27 mouse cellular contexts compared by ENCODE assay signal in the genomic region with DNA sequence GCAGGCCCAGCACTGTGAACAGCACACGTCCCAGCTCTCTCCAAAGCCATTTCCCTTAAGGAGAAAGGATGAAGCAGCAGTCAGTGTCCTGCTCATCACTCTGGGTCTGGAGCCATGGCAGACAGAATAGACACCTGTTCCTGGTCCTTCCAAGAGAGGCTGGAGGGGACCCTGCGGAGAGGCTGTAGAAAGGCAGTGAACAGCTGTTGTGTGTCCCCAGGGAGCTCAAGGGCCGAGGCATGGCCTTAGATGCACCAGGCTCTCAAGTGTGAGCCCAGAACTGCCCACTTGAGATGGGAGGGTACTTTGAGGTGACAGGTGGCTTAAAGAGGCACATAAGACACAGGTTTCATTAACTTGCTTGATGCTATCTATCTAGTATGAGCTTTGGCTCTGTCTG. TPM values are rescaled to one million over a fixed set of nuclear protein-coding genes. Genes with fewer than 3 reads are reported as not detected.
DNase-seq lines count a peak whose midpoint lies in the region; ATAC-seq and TF ChIP-seq lines count a peak whose summit lies in the region.
"Had no signal": no experiment of that assay in that cellular context is flagged by ENCODE, and none has a peak within 500 bp of the region (broad histone marks: within the 10 kb centered on the region; RNA-seq: fewer than 3 reads in every experiment).

No protein-coding gene starts in this region.

- TF ChIP-seq CTCF in C2C12 (IDR thresholded peaks at IDR 0.05; ENCODE audit: control insufficient read depth, insufficient read depth, insufficient read length) (no peak), E14TG2a.4 (conservative IDR thresholded peaks at IDR 0.05; ENCODE audit: low read length) (no peak)
- TF ChIP-seq CTCF in liver, postnatal 0 days (IDR thresholded peaks at IDR 0.05; ENCODE audit: low read depth) = no peak

- no peak overlapping the region for H3K27ac ChIP-seq in heart, embryonic 11.5 days (ENCODE audit: low read depth, low read length)
- H3K27ac ChIP-seq in liver, postnatal 0 days (ENCODE audit: low read depth) = no peak overlapping the region
- H3K27ac ChIP-seq: embryonic facial prominence, embryonic 13.5 days; forebrain, embryonic 12.5 days; heart, adult 2 months; heart, embryonic 13.5 days; liver, embryonic 15.5 days; lung, embryonic 15.5 days; midbrain, embryonic 10.5 days; midbrain, embryonic 15.5 days had no signal

- ATAC-seq in heart, embryonic 11.5 days (replicated peaks; ENCODE audit: insufficient number of reproducible peaks, low FRiP score, low TSS enrichment) = no peak
- ATAC-seq in liver, postnatal 0 days = no peak
- ATAC-seq: hindbrain, embryonic 16.5 days; midbrain, embryonic 15.5 days; Patski had no signal

- H3ac ChIP-seq in C2C12 (ENCODE audit: control insufficient read depth, insufficient read length, low read depth) = no peak overlapping the region
- no peak overlapping the region for H3ac ChIP-seq in myocyte (ENCODE audit: control insufficient read depth, insufficient read length)

- H3K9me3 ChIP-seq in heart, embryonic 11.5 days (replicated peaks; ENCODE audit: control insufficient read depth, low read length) = no peaks in the 10 kb centered on the region
- H3K9me3 ChIP-seq in E14TG2a.4 (ENCODE audit: low read length) = no peaks in the 10 kb centered on the region
- H3K9me3 ChIP-seq in liver, postnatal 0 days (ENCODE audit: low read length) = no peaks in the 10 kb centered on the region
- H3K9me3 ChIP-seq: embryonic facial prominence, embryonic 13.5 days; forebrain, embryonic 12.5 days; heart, embryonic 13.5 days; limb, embryonic 12.5 days; liver, embryonic 15.5 days; lung, embryonic 15.5 days; midbrain, embryonic 10.5 days; midbrain, embryonic 15.5 days had no signal

- H3K79me3 ChIP-seq in C2C12 (ENCODE audit: low read depth) = peaks cover 93% of the 10 kb centered on the region

- no peak overlapping the region for H3K4me3 ChIP-seq in heart, embryonic 11.5 days (ENCODE audit: low read depth, low read length)
- no peak overlapping the region for H3K4me3 ChIP-seq in C2C12 (ENCODE audit: insufficient read depth, poor library complexity, severe bottlenecking)
- peak overlapping the region; percentile 46 for H3K4me3 ChIP-seq in E14TG2a.4 (replicated peaks; ENCODE audit: low read length)
- H3K4me3 ChIP-seq in myocyte = no peak overlapping the region
- no peak overlapping the region for H3K4me3 ChIP-seq in liver, postnatal 0 days (ENCODE audit: low read depth, low read length)
- H3K4me3 ChIP-seq: embryonic facial prominence, embryonic 13.5 days; forebrain, embryonic 12.5 days; heart, adult 2 months; heart, embryonic 13.5 days; limb, embryonic 12.5 days; liver, embryonic 15.5 days; lung, embryonic 15.5 days; midbrain, embryonic 10.5 days; midbrain, embryonic 15.5 days had no signal

- H3K27me3 ChIP-seq in heart, embryonic 11.5 days (ENCODE audit: control insufficient read depth, insufficient read depth, low read length) = no peaks in the 10 kb centered on the region
- H3K27me3 ChIP-seq in C2C12 (ENCODE audit: control insufficient read depth, insufficient read depth, insufficient read length) (no peaks in the 10 kb centered on the region), E14TG2a.4 (ENCODE audit: insufficient read depth, low read length) (no peaks in the 10 kb centered on the region), myocyte (ENCODE audit: control insufficient read depth, insufficient read depth, insufficient read length) (no peaks in the 10 kb centered on the region)
- H3K27me3 ChIP-seq in liver, postnatal 0 days (ENCODE audit: insufficient read depth, low read length) = no peaks in the 10 kb centered on the region
- H3K27me3 ChIP-seq: embryonic facial prominence, embryonic 13.5 days; forebrain, embryonic 12.5 days; heart, embryonic 13.5 days; limb, embryonic 12.5 days; liver, embryonic 15.5 days; lung, embryonic 15.5 days; midbrain, embryonic 15.5 days; Patski had no signal

- DNase-seq in heart, adult 11 months = no peak
- DNase-seq in liver, postnatal 0 days = no peak
- DNase-seq: adrenal gland, postnatal 14 days; B cell, adult 2 months; cerebellum, adult 11-12 months; cerebellum, adult 9-11 months; embryo, embryonic 11 days; heart, adult 2 months; heart, postnatal 14 days; kidney, adult 2 months; kidney, postnatal 10 days; right cerebral cortex, postnatal 4 days; thymus, postnatal 4 days had no signal

- 71% methylated on average over 3 of the region's 3 CpGs for WGBS in heart, embryonic 11.5 days (ENCODE audit: insufficient replicate concordance)
- 85% methylated on average over 3 of the region's 3 CpGs for WGBS in liver, postnatal 0 days (ENCODE audit: insufficient replicate concordance)

- H3K4me2 ChIP-seq in heart, embryonic 11.5 days = no peak overlapping the region
- no peak overlapping the region for H3K4me2 ChIP-seq in myocyte (ENCODE audit: low read depth)
- no peak overlapping the region for H3K4me2 ChIP-seq in liver, postnatal 0 days (ENCODE audit: low read depth, low read length)
- H3K4me2 ChIP-seq: embryonic facial prominence, embryonic 13.5 days; forebrain, embryonic 12.5 days; heart, embryonic 13.5 days; limb, embryonic 12.5 days; liver, embryonic 15.5 days; lung, embryonic 15.5 days; midbrain, embryonic 15.5 days had no signal

- H3K79me2 ChIP-seq in C2C12 (ENCODE audit: control insufficient read depth, insufficient read depth) (peaks cover 100% of the 10 kb centered on the region), myocyte (ENCODE audit: control insufficient read depth, insufficient read depth) (peaks cover 96% of the 10 kb centered on the region)

- H3K4me1 ChIP-seq in heart, embryonic 11.5 days (ENCODE audit: control insufficient read depth, insufficient read depth, low read length) = peaks cover 37% of the 10 kb centered on the region
- H3K4me1 ChIP-seq in E14TG2a.4 (replicated peaks; ENCODE audit: low read depth, low read length) = peaks cover 99% of the 10 kb centered on the region
- no peaks in the 10 kb centered on the region for H3K4me1 ChIP-seq in liver, postnatal 0 days (ENCODE audit: insufficient read depth)
- H3K4me1 ChIP-seq: liver, embryonic 15.5 days had no signal

- no peak for TF ChIP-seq EP300 in liver, postnatal 0 days (IDR thresholded peaks at IDR 0.05; ENCODE audit: low read depth)

- no peaks in the 10 kb centered on the region; the same call in 1 of the 2 replicates for H3K36me3 ChIP-seq in heart, embryonic 11.5 days (ENCODE audit: control insufficient read depth, insufficient read depth, low read length)
- peaks cover 7% of the 10 kb centered on the region for H3K36me3 ChIP-seq in C2C12 (ENCODE audit: control insufficient read depth, insufficient read depth)
- H3K36me3 ChIP-seq in E14TG2a.4 (ENCODE audit: insufficient read depth, low read length) = peaks cover 95% of the 10 kb centered on the region
- H3K36me3 ChIP-seq in myocyte (ENCODE audit: control insufficient read depth, insufficient read depth) = no peaks in the 10 kb centered on the region
- no peaks in the 10 kb centered on the region for H3K36me3 ChIP-seq in liver, postnatal 0 days (replicated peaks; ENCODE audit: insufficient read depth, low read length)
- H3K36me3 ChIP-seq: heart, embryonic 13.5 days; liver, embryonic 15.5 days; lung, embryonic 15.5 days; midbrain, embryonic 15.5 days had no signal

- no peak for TF ChIP-seq POLR2A in myocyte (IDR thresholded peaks at IDR 0.05; ENCODE audit: insufficient read length, low read depth)

- H3K9ac ChIP-seq in heart, embryonic 11.5 days (ENCODE audit: low read depth, low read length) = 0 out of 2 replicates have a peak overlapping the region, but pooled peaks have one; percentile 16
- H3K9ac ChIP-seq in liver, postnatal 0 days (replicated peaks) = no peak overlapping the region
- H3K9ac ChIP-seq: embryonic facial prominence, embryonic 13.5 days; forebrain, embryonic 12.5 days; heart, embryonic 13.5 days; limb, embryonic 12.5 days; liver, embryonic 15.5 days; lung, embryonic 15.5 days; midbrain, embryonic 15.5 days had no signal

TF ChIP-seq in C2C12, 6 proteins besides CTCF, POLR2A, EP300 and RAD21:
- TF ChIP-seq USF1 (IDR thresholded peaks at IDR 0.05; ENCODE audit: low read depth) (no peak), MYOD1 (IDR thresholded peaks at IDR 0.05; ENCODE audit: control insufficient read depth, insufficient read length, low read depth) (peak; percentile 55)

TF ChIP-seq in myocyte, 11 proteins besides CTCF, POLR2A, EP300 and RAD21:
- no peak for TF ChIP-seq E2F4 (IDR thresholded peaks at IDR 0.05; ENCODE audit: insufficient read depth)
- TF ChIP-seq MYOG (IDR thresholded peaks at IDR 0.05; ENCODE audit: control insufficient read depth in 1 of 3, insufficient read depth in 1 of 3, insufficient read length in 2 of 3, low read depth in 2 of 3) = peak; percentile 2 to 93 (median 87)
- no peak for TF ChIP-seq CEBPB (IDR thresholded peaks at IDR 0.05; ENCODE audit: insufficient read depth, poor library complexity, severe bottlenecking)
- no peak for TF ChIP-seq POLR2AphosphoS2 (IDR thresholded peaks at IDR 0.05; ENCODE audit: insufficient read length, low read depth)
- no peak for TF ChIP-seq TCF3 (IDR thresholded peaks at IDR 0.05; ENCODE audit: insufficient read length, low read depth)
- no peak for TF ChIP-seq SRF (IDR thresholded peaks at IDR 0.05; ENCODE audit: control insufficient read depth, insufficient read length, low read depth)
- no peak for TF ChIP-seq REST (IDR thresholded peaks at IDR 0.05; ENCODE audit: insufficient read depth, insufficient read length)
- TF ChIP-seq MAX (IDR thresholded peaks at IDR 0.05; ENCODE audit: low read depth) = no peak
- TF ChIP-seq MYOD1 (IDR thresholded peaks at IDR 0.05; ENCODE audit: control insufficient read depth in 1 of 3, insufficient read length in 2 of 3, low read depth in 2 of 3) = peak; percentile 7 to 95 (median 91)
- peak; percentile 33 for TF ChIP-seq TCF12 (IDR thresholded peaks at IDR 0.05; ENCODE audit: insufficient read depth, poor library complexity, severe bottlenecking)
- no peak for TF ChIP-seq USF1 (IDR thresholded peaks at IDR 0.05; ENCODE audit: low read depth)

RNA-seq across cellular contexts. Expression of gene Fgfr2, which starts 20.6 kb away (rescaled TPM):
- 24.9 and 27.0 TPM in 2 replicates for polyA plus RNA-seq in heart, embryonic 11.5 days (2014; fragmentation: Nextera tagmentation; extraction: Ambion mirVana)
- polyA plus RNA-seq in C2C12 (2012; fragmentation: generic; extraction: Trizol) (1.7 TPM), myocyte (2012; fragmentation: generic; extraction: Trizol) (0.17 TPM)
- polyA plus RNA-seq in liver, postnatal 0 days (2015; fragmentation: Nextera tagmentation; extraction: Ambion mirVana) = 11.2 TPM in 2 replicates

RNA-seq across cellular contexts. Expression of gene Ctbp2, which starts 21.6 kb away (rescaled TPM):
- polyA plus RNA-seq in heart, embryonic 11.5 days (2014; fragmentation: Nextera tagmentation; extraction: Ambion mirVana) = 59.6 and 62.7 TPM in 2 replicates
- polyA plus RNA-seq in C2C12 (2012; fragmentation: generic; extraction: Trizol) (43.2 TPM), myocyte (2012; fragmentation: generic; extraction: Trizol) (22.4 TPM)
- 5.8 and 6.1 TPM in 2 replicates for polyA plus RNA-seq in liver, postnatal 0 days (2015; fragmentation: Nextera tagmentation; extraction: Ambion mirVana)
